12 mouse cellular contexts compared by ENCODE assay signal in genomic region chr6:31112293-31113077, GRCm38 (mm10).
DNase-seq lines count a peak whose midpoint lies in the region; ATAC-seq and TF ChIP-seq lines count a peak whose summit lies in the region.
"Had no signal": no experiment of that assay in that cellular context is flagged by ENCODE, and none has a peak within 500 bp of the region (broad histone marks: within the 10 kb centered on the region; RNA-seq: fewer than 3 reads in every experiment).

No protein-coding gene starts in this region.

- intact Hi-C loops in left cerebral cortex, postnatal 14 days (cut with DNase I), result no loop called here

- CTCF ChIA-PET in Patski (lab: Charles Lee), result interaction anchor here (2.0 to 3.7 kb wide), 2 partner anchors 13 to 17 kb away, joined by 4 to 15 read pairs; no protein-coding TSS in a partner anchor

- peak overlapping the region; percentile 67 for H3K27ac ChIP-seq in kidney, adult 2 months (ENCODE audit: insufficient read depth, low read depth, low read length)
- peak overlapping the region; percentile 85 for H3K27ac ChIP-seq in brown adipose tissue, adult 24 weeks (replicated peaks; ENCODE audit: low read depth, low read length)
- peak overlapping the region; percentile 66 for H3K27ac ChIP-seq in liver, embryonic 14.5 days
- H3K27ac ChIP-seq: hindbrain, postnatal 0 days; limb, embryonic 10.5 days had no signal

- H3K27me3 ChIP-seq in kidney, adult 2 months (replicated peaks; ENCODE audit: control insufficient read depth, insufficient read depth, low read length), result no peaks in the 10 kb centered on the region
- no peaks in the 10 kb centered on the region for H3K27me3 ChIP-seq in Patski
- no peaks in the 10 kb centered on the region for H3K27me3 ChIP-seq in liver, embryonic 14.5 days (ENCODE audit: control insufficient read depth, insufficient read depth, low read length)

- H3K36me3 ChIP-seq in kidney, adult 2 months (ENCODE audit: control insufficient read depth, insufficient read depth, low read length), result no peaks in the 10 kb centered on the region
- H3K36me3 ChIP-seq in liver, embryonic 14.5 days (replicated peaks; ENCODE audit: control insufficient read depth, insufficient read depth, low read depth), result no peaks in the 10 kb centered on the region
- H3K36me3 ChIP-seq: limb, embryonic 10.5 days had no signal

- DNase-seq in kidney, adult 2 months, result no peak
- DNase-seq in kidney, adult 8-10 months, result no peak
- no peak for DNase-seq in Patski (ENCODE audit: low read depth, low spot score)
- peak; percentile 36 to 46 (median 44) for DNase-seq in liver, embryonic 14.5 days (ENCODE audit: low read depth in 3 of 3, low spot score in 3 of 3)
- no peak for DNase-seq in T-cell, adult 2 months (ENCODE audit: low spot score)
- DNase-seq in spleen, adult 18-20 months, result no peak
- DNase-seq in left cerebral cortex, postnatal 14 days (ENCODE audit: low spot score in 2 of 2), result no peak
- DNase-seq: cerebellum, adult 11-12 months had no signal

- in situ Hi-C loops in Patski (cut with MboI; ENCODE audit: low pct_unique_long_range_greater_than_20kb), result no loop called here

- TF ChIP-seq CTCF in kidney, adult 2 months (conservative IDR thresholded peaks at IDR 0.05; ENCODE audit: insufficient read depth, insufficient read length, low read depth, low read length), result no peak
- TF ChIP-seq CTCF in Patski (IDR thresholded peaks at IDR 0.05), result no peak
- TF ChIP-seq CTCF in liver, embryonic 14.5 days (IDR thresholded peaks at IDR 0.05; ENCODE audit: low read depth), result no peak

- H3K4me1 ChIP-seq in kidney, adult 2 months (ENCODE audit: control insufficient read depth, insufficient read depth, low read length), result peaks cover 48% of the 10 kb centered on the region
- H3K4me1 ChIP-seq in brown adipose tissue, adult 24 weeks (ENCODE audit: control insufficient read depth, insufficient read depth, insufficient read length, low read length), result peaks cover 60% of the 10 kb centered on the region
- peaks cover 31 to 47% of the 10 kb centered on the region in 2 experiments for H3K4me1 ChIP-seq in liver, embryonic 14.5 days (replicated peaks; ENCODE audit: control insufficient read depth in 2 of 2, insufficient read depth in 2 of 2, low read length in 1 of 2)

- WGBS in kidney, adult 2 months, result 70% methylated on average over 13 of the region's 13 CpGs
- 57% methylated on average over 13 of the region's 13 CpGs for WGBS in liver, embryonic 14.5 days (ENCODE audit: insufficient replicate concordance)

- no peak; the same call in 1 of the 2 replicates for TF ChIP-seq EP300 in liver, embryonic 14.5 days (IDR thresholded peaks at IDR 0.05; ENCODE audit: low read depth)

- H3K9me3 ChIP-seq in liver, embryonic 14.5 days (ENCODE audit: control insufficient read depth, low read length), result peaks cover 2% of the 10 kb centered on the region; the same call in 1 of the 2 replicates
- H3K9me3 ChIP-seq: limb, embryonic 10.5 days had no signal

- H3K4me3 ChIP-seq in kidney, adult 2 months (ENCODE audit: insufficient read depth, low read depth, low read length), result no peak overlapping the region
- peak overlapping the region; percentile 12 for H3K4me3 ChIP-seq in brown adipose tissue, adult 24 weeks (ENCODE audit: insufficient read depth, low read depth, low read length)
- no peak overlapping the region for H3K4me3 ChIP-seq in liver, embryonic 14.5 days (ENCODE audit: insufficient read depth in 1 of 2, low read depth in 2 of 2, low read length in 2 of 2)
- H3K4me3 ChIP-seq: limb, embryonic 10.5 days had no signal

- no peak for TF ChIP-seq POLR2A in kidney, adult 2 months (IDR thresholded peaks at IDR 0.05; ENCODE audit: low read depth, low read length)

- peak; percentile 8 for ATAC-seq in Patski
- ATAC-seq in liver, embryonic 14.5 days (ENCODE audit: insufficient read depth), result peak; percentile 71
- ATAC-seq: hindbrain, postnatal 0 days; midbrain, embryonic 16.5 days had no signal

- peak overlapping the region; percentile 51 for H3K4me2 ChIP-seq in liver, embryonic 14.5 days (ENCODE audit: low read depth)

- POLR2A ChIA-PET in Patski (lab: Charles Lee), result no interaction called here

- peak overlapping the region; percentile 48 for H3K9ac ChIP-seq in liver, embryonic 14.5 days (replicated peaks)

Comparison
In these comparisons a context has a peak if more than half of its experiments do, and no peak if none do; other contexts are left out.
1. DNase-seq: peak in liver, embryonic 14.5 days (3 of 3); none in kidney, adult 2 months (single experiment), kidney, adult 8-10 months (0 of 2), Patski (single experiment), T-cell, adult 2 months (single experiment), spleen, adult 18-20 months (0 of 2) and left cerebral cortex, postnatal 14 days (0 of 2).
2. Peak in every context shown above with its lines, with median percentiles within 50 percentile points of each other: H3K27ac ChIP-seq.